Mouse (Mus musculus) brown adipose tissue, adult 24 weeks (tissue): ENCODE data around the gene Kctd17. TPM values are rescaled to one million over a fixed set of nuclear protein-coding genes. Genes with fewer than 3 reads are reported as not detected.

Experiments
- H3K27ac ChIP-seq: fragments of 200-500 bp; replicated peaks from 2 replicates; pipeline ENCODE4 v1.5.1; 2012; ENCODE audit warnings: low read depth, mild to moderate bottlenecking, low read length
- H3K4me1 ChIP-seq: fragments of 200-500 bp; 2 replicates; pipeline ENCODE4 v1.6.1; 2012; ENCODE audit warnings: low read length, mixed read lengths; ENCODE audit not compliant: control insufficient read depth, insufficient read depth, insufficient read length
- H3K4me3 ChIP-seq: fragments of 200-500 bp; 2 replicates; pipeline ENCODE4 v1.5.1; 2012; ENCODE audit warnings: low read depth, mild to moderate bottlenecking, low read length, moderate library complexity; ENCODE audit not compliant: insufficient read depth
- polyA plus RNA-seq: library from polyadenylated mRNA; stranded (reverse); fragments of >200 nt; gene quantifications from 2 replicates; pipeline ENCODE4 v1.2.4, GENCODE M21; 2012; ENCODE audit not compliant: missing spikeins, insufficient read depth, insufficient read length

The Kctd17 gene
- polyA plus RNA-seq, 1 experiment, result 42.7 TPM

- Histone ChIP-seq H3K4me3 (peak overlapping the region; percentile 84), H3K27ac (peak overlapping the region; percentile 42; the same call in 1 of the 2 replicates), H3K4me1 (peaks cover 33% of the 10 kb centered on the region)
Observed at GRCm38 (mm10) chr15:78405098-78405497, 23.3 kb upstream of the Kctd17 start.

GRCm38 (mm10) chr15:78405517-78406211 lies 22.7 kb upstream of the Kctd17 start, which contains the start of gene Tst:
Gene Tst, minus strand, starts transcription at chr15:78405907.
- Histone ChIP-seq H3K4me3 (peak within 1 kb of the TSS; percentile 84), H3K27ac (peak within 1 kb of the TSS; percentile 96), H3K4me1 (peaks cover 33% of the 10 kb centered on the region)

- Histone ChIP-seq H3K4me3 (peak within 1 kb of the TSS; percentile 84), H3K27ac (peak within 1 kb of the TSS; percentile 96), H3K4me1 (peaks cover 26% of the 10 kb centered on the region)
Observed at GRCm38 (mm10) chr15:78406293-78406934, 21.9 kb upstream of the Kctd17 start, which contains the start of gene Mpst. Gene Mpst, plus strand, starts transcription at chr15:78406416.

GRCm38 (mm10) chr15:78409570-78410052 lies 18.8 kb upstream of the Kctd17 start:
- Histone ChIP-seq H3K4me1 (peaks cover 12% of the 10 kb centered on the region), H3K4me3 (no peak overlapping the region), H3K27ac (no peak overlapping the region)

GRCm38 (mm10) chr15:78413083-78413718 lies 15.2 kb upstream of the Kctd17 start:
- Histone ChIP-seq H3K4me1 (peaks cover 6% of the 10 kb centered on the region), H3K4me3 (no peak overlapping the region), H3K27ac (no peak overlapping the region)

GRCm38 (mm10) chr15:78413719-78414117 lies 14.6 kb upstream of the Kctd17 start:
- no peak overlapping the region for H3K27ac ChIP-seq
- H3K4me1 ChIP-seq, result peaks cover 6% of the 10 kb centered on the region

GRCm38 (mm10) chr15:78414157-78414556 lies 14.2 kb upstream of the Kctd17 start:
- H3K27ac ChIP-seq, result no peak overlapping the region
- H3K4me3 ChIP-seq, result no peak overlapping the region
- H3K4me1 ChIP-seq, result peaks cover 6% of the 10 kb centered on the region

More at GRCm38 (mm10) chr15:78413719-78414117, 14.6 kb upstream of the Kctd17 start:
- H3K4me3 ChIP-seq, result no peak overlapping the region

- no peak overlapping the region for H3K4me3 ChIP-seq
- H3K27ac ChIP-seq, result no peak overlapping the region
- no peaks in the 10 kb centered on the region for H3K4me1 ChIP-seq
Observed at GRCm38 (mm10) chr15:78416937-78417336, 11.4 kb upstream of the Kctd17 start.

- Histone ChIP-seq H3K4me1 (no peaks in the 10 kb centered on the region), H3K27ac (no peak overlapping the region), H3K4me3 (no peak overlapping the region)
Observed at GRCm38 (mm10) chr15:78420395-78420794, 8.0 kb upstream of the Kctd17 start.

- no peak overlapping the region for H3K27ac ChIP-seq
- H3K4me1 ChIP-seq, result no peaks in the 10 kb centered on the region
- no peak overlapping the region for H3K4me3 ChIP-seq
Observed at GRCm38 (mm10) chr15:78422046-78422956, 6.1 kb upstream of the Kctd17 start.

- no peak overlapping the region for H3K27ac ChIP-seq
- H3K4me3 ChIP-seq, result no peak overlapping the region
- no peaks in the 10 kb centered on the region for H3K4me1 ChIP-seq
Observed at GRCm38 (mm10) chr15:78424507-78424906, 3.9 kb upstream of the Kctd17 start.

GRCm38 (mm10) chr15:78425230-78425629 lies 3.1 kb upstream of the Kctd17 start:
- Histone ChIP-seq H3K27ac (no peak overlapping the region), H3K4me1 (0 out of 2 replicates have a peak, but pooled peaks cover 2% of the 10 kb centered on the region), H3K4me3 (no peak overlapping the region)

- peak overlapping the region; percentile 98 for H3K27ac ChIP-seq
- peaks cover 16% of the 10 kb centered on the region for H3K4me1 ChIP-seq
- peak overlapping the region; percentile 65 for H3K4me3 ChIP-seq
Observed at GRCm38 (mm10) chr15:78429139-78429459, 735 bp downstream of the Kctd17 start.

GRCm38 (mm10) chr15:78429871-78430622 lies 1.7 kb downstream of the Kctd17 start:
- peak overlapping the region; percentile 65 for H3K4me3 ChIP-seq
- H3K4me1 ChIP-seq, result peaks cover 16% of the 10 kb centered on the region
- H3K27ac ChIP-seq, result peak overlapping the region; percentile 98
